Mouse (Mus musculus): ENCODE results near the gene Polr3b. TPM values are rescaled to one million over a fixed set of nuclear protein-coding genes. Genes with fewer than 3 reads are reported as not detected.

Gene Polr3b
- total RNA-seq, 2 experiments from 2014 or later: 11.7 to 12.1 TPM

GRCm38 (mm10) chr10:84754851-84755785, 133.0 kb downstream of the Polr3b start:
- intact Hi-C loops (cut with DNase I): no loop called here
- DNase-seq: peak; percentile 23 to 52

GRCm38 (mm10) chr10:84755786-84756203, 133.7 kb downstream of the Polr3b start, which contains the start of gene Rfx4:
Gene Rfx4, plus strand, starts transcription at chr10:84756062.
- no peak for DNase-seq
- intact Hi-C loops (cut with DNase I): no loop called here

GRCm38 (mm10) chr10:84756435-84757095, 134.5 kb downstream of the Polr3b start:
- DNase-seq: no peak
- intact Hi-C loops (cut with DNase I): no loop called here

DNA sequence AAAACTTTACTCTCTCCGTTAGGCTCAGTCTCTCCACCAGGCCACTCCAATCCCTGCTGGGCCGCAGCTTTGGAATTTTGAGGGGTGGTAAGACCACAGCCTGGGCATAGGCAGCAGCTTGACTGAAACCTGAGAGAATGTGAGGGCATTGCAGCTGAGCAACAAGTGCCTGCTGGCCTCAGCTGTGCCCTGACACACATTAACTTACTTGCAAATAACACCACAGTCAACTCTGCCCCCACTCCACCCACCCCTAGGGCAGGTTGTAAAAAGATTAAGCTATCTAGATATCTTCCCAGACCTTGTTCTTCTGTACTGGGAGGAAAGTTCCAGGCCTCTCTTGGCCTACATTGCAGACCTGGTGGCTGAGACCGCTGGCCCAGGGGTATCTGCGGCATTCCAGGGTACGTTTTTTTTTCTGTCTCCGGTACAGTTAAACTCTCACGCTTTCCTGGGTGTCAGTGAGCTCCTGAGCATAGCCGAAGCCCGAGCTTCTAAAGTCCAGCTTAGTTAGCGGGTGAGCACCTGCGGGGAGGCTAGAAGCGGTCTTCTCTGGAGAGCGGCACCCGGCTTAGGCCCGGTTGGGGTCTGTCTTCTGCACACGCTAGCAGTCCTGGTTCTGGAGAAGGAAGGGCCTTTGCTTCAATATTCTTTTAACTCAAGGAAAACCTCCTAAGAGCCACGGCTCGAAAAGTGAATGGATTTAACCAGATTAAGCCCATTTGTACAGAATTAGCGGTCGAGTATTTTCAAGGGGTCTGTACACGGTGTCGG, 135.5 kb downstream of the Polr3b start:
- intact Hi-C loops (cut with DNase I): no loop called here
- no peak for DNase-seq

- no peak for DNase-seq
- intact Hi-C loops (cut with DNase I): no loop called here
Measured at GRCm38 (mm10) chr10:84758200-84758468, 136.0 kb downstream of the Polr3b start.

DNA sequence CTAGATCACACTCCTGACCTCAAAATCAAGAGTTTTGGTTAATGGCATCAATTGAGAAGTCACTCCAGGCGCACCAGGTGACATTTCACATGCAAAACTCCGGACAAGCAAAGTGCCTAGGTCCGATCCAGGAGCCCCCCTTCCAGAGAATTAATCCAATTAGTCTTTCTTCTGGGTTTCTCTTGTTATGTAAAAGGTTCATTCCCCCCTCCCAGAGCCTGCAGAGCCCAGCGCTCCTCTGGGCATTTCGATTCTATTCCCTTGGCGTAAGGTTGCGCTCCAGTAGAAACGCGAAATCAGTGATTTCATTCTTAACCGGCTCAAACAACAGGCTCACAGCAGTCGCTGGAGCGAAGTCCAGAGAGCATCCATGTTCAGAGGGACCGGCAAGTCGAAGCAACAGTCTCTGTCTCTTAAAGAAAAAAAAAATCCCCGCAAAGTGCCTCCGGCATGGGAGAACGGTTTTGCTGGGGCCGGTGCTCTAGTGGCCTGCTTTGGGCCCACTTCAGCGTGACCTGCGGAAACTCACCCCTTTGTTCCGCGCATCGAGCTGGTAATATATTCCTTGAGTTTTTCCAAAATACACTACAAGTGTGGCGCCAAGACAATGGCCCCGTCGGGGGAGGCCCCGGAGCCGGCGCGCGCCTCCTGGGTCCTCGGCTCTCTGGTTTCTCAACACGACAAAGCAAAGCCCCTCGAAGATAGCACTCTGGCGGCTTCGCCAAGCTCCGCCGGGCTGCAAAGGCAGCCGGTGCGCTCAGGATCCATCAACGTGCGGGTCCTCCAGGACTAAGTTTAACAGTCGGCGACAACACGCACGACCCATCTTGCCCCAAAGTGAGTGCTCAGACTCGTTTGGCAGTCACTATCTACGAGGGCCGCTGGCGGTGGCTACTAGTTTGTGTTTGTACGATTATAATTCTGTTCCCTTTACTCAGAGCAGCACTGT, 136.7 kb downstream of the Polr3b start:
- intact Hi-C loops (cut with DNase I): no loop called here
- no peak for DNase-seq

DNA sequence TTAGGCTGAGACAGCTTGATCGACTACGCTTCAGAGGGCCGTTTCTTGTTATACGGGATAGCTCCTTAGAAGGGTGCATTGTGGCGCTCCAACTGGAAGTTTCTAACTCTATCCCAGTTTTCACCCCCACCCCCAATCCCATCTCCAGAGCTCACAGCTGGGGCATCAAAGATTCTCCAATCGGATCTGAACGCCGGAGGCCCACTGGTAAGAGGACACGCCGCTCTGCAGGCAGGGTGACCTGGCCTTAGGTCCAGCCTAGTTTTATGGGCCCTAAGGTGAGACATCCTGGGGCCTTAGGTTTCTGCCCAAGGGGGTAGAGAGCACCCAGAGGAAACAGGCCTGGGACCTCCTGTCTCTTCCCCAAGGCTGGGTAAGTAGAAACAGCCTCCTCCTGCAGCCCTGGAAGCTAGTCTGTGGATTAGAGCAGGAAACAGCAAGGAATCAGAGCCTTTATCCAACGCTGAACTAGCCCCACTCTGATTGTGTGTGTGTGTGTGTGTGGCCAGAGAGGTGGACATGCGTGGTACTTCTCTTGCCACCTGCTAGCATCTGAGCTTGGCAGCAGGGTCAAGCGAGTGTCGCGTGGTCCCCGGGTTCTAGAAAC, 137.5 kb downstream of the Polr3b start:
- intact Hi-C loops (cut with DNase I): no loop called here
- no peak for DNase-seq

DNA sequence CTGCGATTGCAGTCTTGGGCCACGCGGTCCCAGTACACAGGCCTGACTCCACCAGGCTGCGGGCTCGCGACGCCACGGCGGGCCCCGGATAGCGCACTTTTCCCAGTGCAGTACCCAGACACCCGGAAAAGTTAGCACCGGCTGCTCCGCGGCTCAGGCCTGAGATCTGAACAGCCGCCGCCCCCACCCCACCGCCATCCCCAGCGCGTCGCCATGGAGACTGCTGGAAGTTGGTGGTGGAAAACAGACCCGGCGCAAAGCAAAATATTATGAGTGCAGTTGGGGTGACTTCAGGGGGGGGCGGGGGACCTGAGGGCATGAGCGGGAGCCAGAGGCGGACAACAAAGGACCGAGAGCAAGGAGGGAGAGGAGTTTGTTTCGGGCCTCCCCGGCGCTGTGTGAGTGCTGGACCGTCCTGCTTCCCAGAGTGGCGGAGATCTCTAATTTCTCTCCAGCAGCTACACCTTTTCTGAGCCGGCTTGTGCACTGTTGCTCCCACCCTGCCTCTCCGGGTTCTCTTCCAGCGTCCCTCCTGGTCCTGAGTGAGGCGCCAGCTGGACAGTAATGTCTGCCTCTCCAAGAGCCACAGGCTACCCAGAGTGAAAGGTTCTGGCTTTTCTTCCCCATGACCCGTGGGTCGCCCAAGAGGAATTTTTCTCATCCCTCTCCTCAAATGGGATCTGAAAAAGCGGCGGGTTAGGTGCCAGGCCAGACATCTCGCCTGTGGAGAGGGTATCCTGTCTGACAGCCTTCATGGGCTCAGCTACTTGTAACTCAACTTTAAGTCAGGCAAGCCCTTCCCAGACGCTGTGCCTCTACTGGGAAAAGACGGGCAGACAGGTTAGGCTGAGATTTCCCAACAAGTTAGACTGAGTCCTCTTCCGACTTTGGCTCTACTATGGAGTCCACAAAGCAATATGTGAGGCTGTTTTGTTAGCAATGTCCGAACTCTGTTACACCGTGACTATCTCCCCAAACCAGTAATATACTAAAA, 138.3 kb downstream of the Polr3b start:
- intact Hi-C loops (cut with DNase I): no loop called here
- no peak for DNase-seq

GRCm38 (mm10) chr10:84768766-84769165, 146.7 kb downstream of the Polr3b start:
- no peak for DNase-seq
- intact Hi-C loops (cut with DNase I): no loop called here

GRCm38 (mm10) chr10:84772380-84773130, 150.5 kb downstream of the Polr3b start:
- intact Hi-C loops (cut with DNase I): no loop called here
- peak; percentile 28 to 58 for DNase-seq

DNA sequence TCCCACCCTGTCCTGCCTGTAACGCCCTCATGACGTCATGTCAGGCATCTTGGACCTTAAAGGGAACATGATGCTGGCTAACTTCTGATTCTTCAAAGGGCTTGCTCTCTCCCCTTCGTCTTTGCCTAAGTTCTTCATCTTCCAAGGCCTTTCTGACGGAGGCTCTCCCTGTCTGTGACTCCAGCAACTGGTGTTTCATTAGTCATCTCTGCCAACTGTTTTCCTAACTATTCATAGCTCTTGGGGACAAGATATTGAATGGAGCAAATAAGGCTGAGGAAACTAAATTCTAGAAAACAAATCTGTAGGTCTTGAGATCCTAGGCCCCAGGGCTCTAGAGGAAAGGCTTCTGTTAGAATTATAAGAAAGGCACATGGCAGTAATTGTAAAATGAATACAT, 151.8 kb downstream of the Polr3b start:
- intact Hi-C loops (cut with DNase I): no loop called here
- no peak for DNase-seq

- intact Hi-C loops (cut with DNase I): no loop called here
- peak; percentile 80 to 86 for DNase-seq
Measured at GRCm38 (mm10) chr10:84774573-84774972, 152.5 kb downstream of the Polr3b start.

Other genes starting within 250 kb of the Polr3b start
- gene Nuak1, start 181.7 kb upstream of the Polr3b start, total RNA-seq (2021): 10 to 100 TPM; 19.9 to 20.6 TPM
- gene Ckap4, start 88.2 kb upstream of the Polr3b start, total RNA-seq (2021): 10 to 100 TPM; 34.1 to 44.0 TPM
- gene Tcp11l2, start 45.7 kb upstream of the Polr3b start, total RNA-seq (2021): 100 to 1,000 TPM in 1 of 2 experiments, 10 to 100 TPM in 1; 96.1 to 120 TPM
- under 1 TPM; 0.07 to 0.19 TPM for gene Rfx4, start 133.8 kb downstream of the Polr3b start, total RNA-seq (2021)